Mouse (Mus musculus) T-helper 1 cell (primary cell): ENCODE results near the gene Wee1.

Experiments used
- in situ Hi-C: fragments of 300-600 bp; cut with MboI, MseI; formaldehyde crosslinking; loops from one replicate; pipeline ENCODE4 v1.15.1; 2025; ENCODE audit warnings: high pct_unique_total_duplicates

Wee1 gene

GRCm38 (mm10) chr7:110189951-110190350 is 68.1 kb downstream of the Wee1 start:
- in situ Hi-C loops: no loop called here
